Mouse (Mus musculus) stomach, embryonic 14.5 days (tissue): ENCODE data around the gene Esp31. TPM values are rescaled to one million over a fixed set of nuclear protein-coding genes. Genes with fewer than 3 reads are reported as not detected.

Experiments
- ATAC-seq: fragments of 200-750 bp; cut with Nextera tagmentation; 2 replicates; pipeline ENCODE4 v1.8.0; 2017; ENCODE audit warnings: low read depth, moderate TSS enrichment; ENCODE audit not compliant: insufficient number of reproducible peaks, insufficient read depth, low FRiP score
- H3K27ac ChIP-seq: fragments of 300-500 bp; sonication (generic); 2 replicates; pipeline ENCODE4 v1.5.1; 2014; ENCODE audit warnings: mild to moderate bottlenecking, low read length, moderate library complexity, mixed read lengths
- H3K27me3 ChIP-seq: fragments of 300-500 bp; sonication (generic); 2 replicates; pipeline ENCODE4 v1.6.1; 2014; ENCODE audit warnings: low read length, control low read depth, mixed read lengths; ENCODE audit not compliant: control insufficient read depth, insufficient read depth
- H3K36me3 ChIP-seq: fragments of 300-500 bp; sonication (generic); 2 replicates; pipeline ENCODE4 v1.6.1; 2014; ENCODE audit warnings: mild to moderate bottlenecking, control low read depth, low read length, moderate library complexity, mixed read lengths; ENCODE audit not compliant: control insufficient read depth, insufficient read depth
- H3K4me1 ChIP-seq: fragments of 300-500 bp; sonication (generic); 2 replicates; pipeline ENCODE4 v1.6.1; 2014; ENCODE audit warnings: low read length, control low read depth, mixed read lengths; ENCODE audit not compliant: control insufficient read depth, insufficient read depth
- H3K4me2 ChIP-seq: fragments of 300-500 bp; sonication (generic); replicated peaks from 2 replicates; pipeline ENCODE4 v1.6.1; 2014; ENCODE audit warnings: low read depth, low read length, control low read depth
- H3K4me3 ChIP-seq: fragments of 300-500 bp; sonication (generic); 2 replicates; pipeline ENCODE4 v1.5.1; 2014; ENCODE audit warnings: low read depth, low read length, control low read depth
- H3K9ac ChIP-seq: fragments of 300-500 bp; sonication (generic); replicated peaks from 2 replicates; pipeline ENCODE4 v1.6.1; 2014; ENCODE audit warnings: low read depth, mild to moderate bottlenecking, control low read depth, low read length, moderate library complexity, mixed read lengths
- H3K9me3 ChIP-seq: fragments of 300-500 bp; sonication (generic); 2 replicates; pipeline ENCODE4 v1.6.1; 2016; ENCODE audit warnings: low read depth, low read length, control low read depth; ENCODE audit not compliant: control insufficient read depth
- WGBS: fragments of 180-500 bp; shearing (Covaris S2); extraction: QIAGEN DNeasy Blood & Tissue Kit; methylation state at CpG from one replicate; pipeline ENCODE4 v1.1.7; 2014; 5-methylcytosine and 5-hydroxymethylcytosine counted together
- polyA plus RNA-seq: library from polyadenylated mRNA; unstranded; fragments of >200 nt; fragmentation: Nextera tagmentation; extraction: Ambion mirVana; gene quantifications from 2 replicates; pipeline ENCODE4 v1.2.1, GENCODE M21; 2014

Esp31 gene
- not detected in 2 replicates for polyA plus RNA-seq

DNA sequence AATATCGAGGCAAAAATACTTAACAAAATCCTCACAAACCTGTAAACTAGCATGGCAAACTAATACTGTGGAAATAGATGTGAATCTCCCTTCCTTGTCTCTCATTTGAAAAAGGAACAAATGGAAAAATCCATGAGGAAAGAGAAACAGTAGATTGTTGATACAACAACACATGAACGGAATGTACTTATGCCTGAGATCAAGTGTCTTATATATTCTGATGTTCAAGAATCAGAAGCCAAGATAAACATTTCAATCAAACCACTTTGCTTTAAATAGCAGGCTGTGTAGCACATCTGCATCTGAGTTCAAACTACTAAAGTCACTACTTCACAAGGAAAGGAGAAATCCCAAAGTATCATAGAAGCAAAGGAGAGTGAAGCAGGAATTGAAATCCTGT is at the start of gene Esp31:
Esp31 (plus strand) TSS at position 301 of the 400 bp plus-strand sequence.
- Histone ChIP-seq H3K27ac (no peak within 1 kb of the TSS), H3K27me3 (no peaks in the 10 kb centered on the region), H3K4me3 (no peak within 1 kb of the TSS), H3K9me3 (peaks cover 4% of the 10 kb centered on the region; the same call in 1 of the 2 replicates), H3K36me3 (no peaks in the 10 kb centered on the region), H3K9ac (no peak within 1 kb of the TSS), H3K4me1 (no peaks in the 10 kb centered on the region), H3K4me2 (no peak within 1 kb of the TSS)
- no peak for ATAC-seq
- 78% methylated on average over 2 of the region's 2 CpGs for WGBS

Other genes starting within 250 kb of the Esp31 start
- gene Esp36, start 219.3 kb upstream of the Esp31 start, polyA plus RNA-seq = not detected in 2 replicates
- not detected in 2 replicates for gene Esp34, start 85.3 kb upstream of the Esp31 start, polyA plus RNA-seq